Comparison of ENCODE assay signal across 29 mouse cellular contexts in genomic region chr13:108759140-108759539, GRCm38 (mm10).
"Had no signal": no experiment of that assay in that cellular context is flagged by ENCODE, and none has a peak within 500 bp of the region (broad histone marks: within the 10 kb centered on the region; RNA-seq: fewer than 3 reads in every experiment).

No protein-coding gene starts in this region.

- DNase-seq: gastrocnemius, postnatal 14 days; gastrocnemius, postnatal 36 days; heart, adult 11 months; heart, adult 2 months; heart, postnatal 14 days; heart, postnatal 36 days; kidney, adult 11 months; kidney, adult 2 months; kidney, adult 9 months; kidney, postnatal 14 days; kidney, postnatal 4 days; liver; liver, embryonic 13.5 days; liver, postnatal 0 days had no signal

- H3K4me2 ChIP-seq: heart, embryonic 11.5 days; heart, embryonic 13.5 days; heart, embryonic 15.5 days; hindbrain, embryonic 13.5 days; hindbrain, embryonic 15.5 days; kidney, embryonic 15.5 days; limb, embryonic 12.5 days; liver, embryonic 11.5 days; liver, embryonic 13.5 days; liver, embryonic 15.5 days had no signal

- H3K9ac ChIP-seq: heart, embryonic 13.5 days; heart, embryonic 15.5 days; hindbrain, embryonic 13.5 days; hindbrain, embryonic 15.5 days; kidney, embryonic 15.5 days; limb, embryonic 12.5 days; liver, embryonic 13.5 days; liver, embryonic 15.5 days; liver, postnatal 0 days had no signal

- H3K4me3 ChIP-seq: heart, adult 2 months; heart, embryonic 13.5 days; heart, embryonic 15.5 days; hindbrain, embryonic 13.5 days; hindbrain, embryonic 15.5 days; kidney, embryonic 15.5 days; layer of hippocampus, adult 2 months; left cerebral cortex, adult 2 months; limb, embryonic 10.5 days; limb, embryonic 12.5 days; liver, embryonic 13.5 days; liver, embryonic 15.5 days had no signal

- ATAC-seq: hindbrain, postnatal 0 days; intestine, embryonic 16.5 days; liver, postnatal 0 days had no signal

- H3K9me3 ChIP-seq: heart, embryonic 13.5 days; heart, embryonic 15.5 days; hindbrain, embryonic 13.5 days; hindbrain, embryonic 15.5 days; kidney, embryonic 15.5 days; limb, embryonic 10.5 days; limb, embryonic 12.5 days; liver, embryonic 13.5 days; liver, embryonic 15.5 days had no signal

- H3K4me1 ChIP-seq: heart, embryonic 13.5 days; heart, embryonic 15.5 days; hindbrain, embryonic 13.5 days; hindbrain, embryonic 15.5 days; kidney, embryonic 15.5 days; limb, embryonic 10.5 days; limb, embryonic 12.5 days; liver, embryonic 13.5 days; liver, embryonic 15.5 days had no signal

- H3K27me3 ChIP-seq: heart, embryonic 13.5 days; heart, embryonic 15.5 days; hindbrain, embryonic 13.5 days; hindbrain, embryonic 15.5 days; kidney, embryonic 15.5 days; limb, embryonic 12.5 days; liver, embryonic 13.5 days; liver, embryonic 15.5 days had no signal

- H3K36me3 ChIP-seq: heart, embryonic 13.5 days; heart, embryonic 15.5 days; hindbrain, embryonic 13.5 days; hindbrain, embryonic 15.5 days; kidney, embryonic 15.5 days; limb, embryonic 10.5 days; limb, embryonic 12.5 days; liver, embryonic 13.5 days; liver, embryonic 15.5 days had no signal

- H3K27ac ChIP-seq: heart, adult 2 months; heart, embryonic 13.5 days; heart, embryonic 15.5 days; hindbrain, embryonic 13.5 days; hindbrain, embryonic 15.5 days; hindbrain, postnatal 0 days; kidney, embryonic 15.5 days; kidney, postnatal 0 days; layer of hippocampus, adult 2 months; left cerebral cortex, adult 2 months; limb, embryonic 10.5 days; limb, embryonic 12.5 days; liver, embryonic 13.5 days; liver, embryonic 15.5 days had no signal
